Mouse (Mus musculus) stomach, embryonic 15.5 days (tissue): ENCODE results near the gene Gpsm1. TPM values are rescaled to one million over a fixed set of nuclear protein-coding genes. Genes with fewer than 3 reads are reported as not detected.

Experiments used
- ATAC-seq: fragments of 200-750 bp; cut with Nextera tagmentation; 2 replicates; pipeline ENCODE4 v1.8.0; 2017; ENCODE audit warnings: low read depth, moderate number of reproducible peaks, moderate TSS enrichment; ENCODE audit not compliant: insufficient read depth, low FRiP score
- H3K27ac ChIP-seq: fragments of 300-500 bp; sonication (generic); 2 replicates; pipeline ENCODE4 v1.5.1; 2015; ENCODE audit warnings: mild to moderate bottlenecking, inconsistent platforms
- H3K27me3 ChIP-seq: fragments of 300-500 bp; sonication (generic); replicated peaks from 2 replicates; pipeline ENCODE4 v1.6.1; 2015; ENCODE audit warnings: inconsistent platforms
- H3K36me3 ChIP-seq: fragments of 300-500 bp; sonication (generic); 2 replicates; pipeline ENCODE4 v1.6.1; 2015; ENCODE audit warnings: inconsistent platforms
- H3K4me1 ChIP-seq: fragments of 300-500 bp; sonication (generic); 2 replicates; pipeline ENCODE4 v1.6.1; 2015; ENCODE audit warnings: inconsistent platforms
- H3K4me2 ChIP-seq: fragments of 300-500 bp; sonication (generic); 2 replicates; pipeline ENCODE4 v1.6.1; 2015; ENCODE audit warnings: mild to moderate bottlenecking, inconsistent platforms
- H3K4me3 ChIP-seq: fragments of 300-500 bp; sonication (generic); replicated peaks from 2 replicates; pipeline ENCODE4 v1.5.1; 2015; ENCODE audit warnings: inconsistent platforms
- H3K9ac ChIP-seq: fragments of 300-500 bp; sonication (generic); 2 replicates; pipeline ENCODE4 v1.6.1; 2015; ENCODE audit warnings: inconsistent platforms
- H3K9me3 ChIP-seq: fragments of 300-500 bp; sonication (generic); 2 replicates; pipeline ENCODE4 v1.6.1; 2016; ENCODE audit warnings: inconsistent platforms
- WGBS: fragments of 180-500 bp; shearing (Covaris S2); methylation state at CpG from one replicate; pipeline ENCODE4 v1.1.7; 2015; 5-methylcytosine and 5-hydroxymethylcytosine counted together
- polyA plus RNA-seq: library from polyadenylated mRNA; unstranded; fragments of >200 nt; fragmentation: Nextera tagmentation; extraction: Ambion mirVana; gene quantifications from 2 replicates; pipeline ENCODE4 v1.2.1, GENCODE M21; 2015

Gene Gpsm1
- polyA plus RNA-seq = 34.6 and 35.8 TPM in 2 replicates

DNA sequence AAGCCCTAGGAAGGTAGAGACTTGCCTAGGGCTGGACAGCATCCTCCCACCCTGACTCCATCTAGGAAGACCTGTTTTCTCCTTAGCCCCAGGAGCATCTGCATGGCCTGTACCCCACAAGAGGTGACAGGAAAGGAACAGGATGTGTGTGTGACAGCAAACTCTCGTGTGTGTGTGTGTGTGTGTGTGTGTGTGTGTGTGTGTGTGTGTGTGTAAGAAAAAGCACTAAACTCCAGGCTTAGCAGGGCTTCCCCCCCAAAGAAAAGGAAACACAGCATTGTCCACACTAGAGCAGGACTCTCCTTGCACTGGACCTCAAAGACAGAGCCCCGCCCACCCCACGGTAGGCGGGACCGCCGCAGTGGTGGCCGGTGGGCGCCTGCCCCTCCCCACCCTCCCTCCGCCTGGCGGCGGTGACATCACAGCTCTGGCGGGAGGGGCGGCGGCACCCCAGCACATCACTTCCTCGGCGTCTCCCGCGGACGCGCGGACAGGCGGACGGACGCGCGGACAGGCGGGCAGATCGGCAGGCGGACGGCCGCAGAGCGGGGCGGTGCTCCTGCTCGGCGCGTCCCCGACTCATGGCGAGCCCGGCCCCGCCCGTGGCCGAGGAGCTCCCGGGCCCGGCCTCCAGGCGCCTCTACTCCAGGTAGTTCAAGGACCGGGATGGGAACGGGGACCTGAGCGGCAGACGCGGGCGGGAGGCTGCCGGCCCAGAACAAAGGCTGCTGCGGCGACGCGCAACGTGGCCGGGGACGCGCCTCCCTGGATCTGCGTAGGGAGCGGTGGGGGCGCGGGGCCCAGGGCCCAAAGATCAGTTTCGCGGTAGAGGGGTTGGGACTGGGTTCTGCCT is at the start of gene Gpsm1:
Gene Gpsm1 (plus strand): TSS at position 444 of the 853 bp plus-strand sequence.
- under 1% methylated on average over 60 of the region's 66 CpGs for WGBS
- ATAC-seq = peak; percentile 75
- Histone ChIP-seq H3K4me2 (peak within 1 kb of the TSS; percentile 83), H3K27ac (peak within 1 kb of the TSS; percentile 96), H3K27me3 (no peaks in the 10 kb centered on the region), H3K9me3 (no peaks in the 10 kb centered on the region), H3K4me3 (peak within 1 kb of the TSS; percentile 88), H3K4me1 (peaks cover 36% of the 10 kb centered on the region), H3K36me3 (no peaks in the 10 kb centered on the region), H3K9ac (peak within 1 kb of the TSS; percentile 84)

DNA sequence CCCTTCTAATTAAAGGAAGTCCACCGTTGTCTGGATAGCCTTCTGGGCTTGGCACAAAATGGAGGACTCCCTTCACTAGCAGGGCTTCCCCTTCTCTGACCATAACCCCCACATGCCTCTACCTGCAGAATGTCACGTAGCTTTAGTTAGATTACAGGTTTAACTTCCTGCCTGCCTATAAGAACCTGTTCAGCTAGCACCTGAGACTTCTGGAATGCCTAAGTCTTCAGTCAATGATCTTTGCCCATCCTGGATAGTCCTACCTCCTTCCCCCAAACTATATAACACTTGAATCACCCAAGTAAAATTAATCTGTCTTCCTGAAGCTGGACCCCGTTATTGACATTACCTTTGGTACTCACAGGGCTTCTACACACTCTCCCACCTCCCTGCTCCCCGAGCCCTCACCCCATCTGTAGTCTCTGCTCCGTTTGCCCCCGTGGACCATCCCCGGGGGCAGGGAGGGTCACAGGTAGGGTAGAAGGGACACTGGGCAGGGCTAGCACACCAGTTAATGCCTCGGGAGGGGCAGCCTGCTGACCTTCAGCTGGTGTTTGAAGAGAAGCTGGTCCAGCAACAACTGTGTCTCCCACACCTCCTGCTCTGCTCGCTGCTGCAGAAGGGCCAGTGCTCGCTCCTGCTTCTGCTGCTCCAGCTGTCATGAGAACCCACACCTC is 49.1 kb upstream of the Gpsm1 start:
- WGBS = 65% methylated on average over 10 of the region's 10 CpGs
- Histone ChIP-seq H3K27me3 (no peaks in the 10 kb centered on the region), H3K9me3 (no peaks in the 10 kb centered on the region), H3K4me3 (no peak overlapping the region), H3K9ac (no peak overlapping the region), H3K36me3 (no peaks in the 10 kb centered on the region), H3K4me1 (no peaks in the 10 kb centered on the region), H3K27ac (no peak overlapping the region), H3K4me2 (no peak overlapping the region)
- no peak; the same call in 1 of the 2 replicates for ATAC-seq

DNA sequence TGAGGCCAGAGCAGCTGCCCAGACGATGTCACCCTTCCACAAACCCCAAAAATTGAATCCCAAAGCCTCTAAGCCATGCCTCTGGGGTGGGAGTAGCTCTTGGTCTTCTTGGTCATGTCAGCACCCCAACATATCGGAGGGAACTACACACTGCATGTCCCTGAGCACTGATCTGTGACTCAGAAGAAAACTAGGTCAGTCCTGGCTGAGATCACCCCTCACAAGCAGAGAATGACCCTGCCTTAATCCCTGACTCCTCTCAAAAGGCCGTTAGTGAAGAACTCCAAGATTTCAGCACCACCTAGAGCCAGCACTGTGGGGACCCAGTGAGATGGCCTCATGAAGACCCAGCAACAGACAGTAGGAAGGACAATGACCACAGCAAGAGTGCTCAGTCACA is 47.1 kb upstream of the Gpsm1 start:
- no peak for ATAC-seq
- H3K4me1 ChIP-seq = no peaks in the 10 kb centered on the region
- WGBS = 60% methylated on average over 3 of the region's 3 CpGs

DNA sequence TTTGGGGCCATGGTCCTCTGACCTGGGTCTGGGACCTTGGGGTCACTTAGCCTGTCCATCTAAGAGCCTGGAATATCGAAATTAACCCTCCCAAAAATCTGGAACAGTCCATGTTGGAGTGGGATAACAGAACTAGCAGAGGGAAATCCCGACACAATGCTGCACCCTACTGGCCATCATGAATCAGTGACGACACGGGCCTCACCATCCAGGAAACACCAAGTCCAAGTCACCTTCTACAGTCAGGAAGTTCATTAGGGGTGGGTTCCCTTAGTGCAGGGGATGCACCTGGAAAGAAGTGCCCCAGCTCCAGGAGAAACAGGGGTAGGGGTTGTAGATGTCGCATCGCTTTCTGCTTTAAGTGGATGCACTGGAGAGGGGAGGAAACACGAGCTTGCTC is 41.7 kb upstream of the Gpsm1 start:
- peak; percentile 50; the same call in 1 of the 2 replicates for ATAC-seq
- WGBS = 24% methylated on average over 7 of the region's 7 CpGs

More for the DNA sequence above, 47.1 kb upstream of the Gpsm1 start:
- Histone ChIP-seq H3K9ac (no peak overlapping the region), H3K4me3 (no peak overlapping the region), H3K9me3 (no peaks in the 10 kb centered on the region), H3K27me3 (no peaks in the 10 kb centered on the region), H3K27ac (no peak overlapping the region), H3K4me2 (no peak overlapping the region), H3K36me3 (no peaks in the 10 kb centered on the region)

DNA sequence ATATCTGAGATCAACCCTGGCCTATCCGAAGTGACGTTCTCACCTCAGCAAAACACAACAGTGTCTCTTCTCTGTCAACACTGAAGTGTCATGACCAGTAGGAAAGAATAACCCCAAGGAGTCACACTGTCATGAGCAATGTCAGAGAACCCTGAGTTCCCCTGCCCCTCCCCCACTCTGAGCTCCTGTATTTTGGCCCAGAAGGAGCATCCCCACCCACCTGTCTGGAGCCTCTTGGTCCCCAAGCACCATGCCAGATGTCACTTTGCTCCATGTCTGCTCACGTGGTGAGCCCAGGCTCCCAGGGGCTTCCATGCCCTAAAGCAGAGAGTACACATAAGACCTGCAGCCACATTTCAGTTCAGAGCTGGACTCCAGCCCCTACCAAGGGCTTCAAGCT is 35.6 kb upstream of the Gpsm1 start:
- Histone ChIP-seq H3K9me3 (no peaks in the 10 kb centered on the region), H3K9ac (no peak overlapping the region), H3K27ac (no peak overlapping the region), H3K4me3 (no peak overlapping the region), H3K36me3 (no peaks in the 10 kb centered on the region), H3K27me3 (no peaks in the 10 kb centered on the region), H3K4me2 (no peak overlapping the region), H3K4me1 (no peaks in the 10 kb centered on the region)
- WGBS = 75% methylated on average over 3 of the region's 3 CpGs
- ATAC-seq = no peak

More for the DNA sequence above, 41.7 kb upstream of the Gpsm1 start:
- H3K9ac ChIP-seq = no peak overlapping the region
- no peak overlapping the region for H3K27ac ChIP-seq
- no peaks in the 10 kb centered on the region for H3K9me3 ChIP-seq
- no peaks in the 10 kb centered on the region for H3K27me3 ChIP-seq
- no peaks in the 10 kb centered on the region for H3K36me3 ChIP-seq
- H3K4me3 ChIP-seq = no peak overlapping the region
- H3K4me1 ChIP-seq = no peaks in the 10 kb centered on the region
- H3K4me2 ChIP-seq = no peak overlapping the region

DNA sequence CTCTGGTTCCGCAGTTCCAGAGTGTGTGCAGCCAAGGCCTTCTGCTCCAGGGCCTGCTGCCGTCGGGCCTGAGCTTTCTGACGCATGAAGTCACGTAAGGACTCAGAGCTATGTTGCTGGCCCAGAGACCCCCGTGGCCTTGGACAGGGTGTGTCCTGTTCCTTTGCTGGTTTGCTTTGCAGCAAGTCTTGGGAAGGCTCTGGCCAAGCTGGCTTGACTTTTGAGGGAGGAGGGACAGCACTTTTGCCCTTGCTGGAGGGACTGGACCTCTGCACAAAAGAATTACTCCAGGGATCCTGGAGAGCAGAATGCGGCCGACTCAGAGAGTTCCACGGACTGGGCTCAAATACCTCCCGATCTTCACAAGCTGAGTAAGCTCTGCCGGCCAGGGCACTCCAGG is 34.7 kb upstream of the Gpsm1 start:
- 81% methylated on average over 11 of the region's 11 CpGs for WGBS
- Histone ChIP-seq H3K4me1 (no peaks in the 10 kb centered on the region), H3K9ac (no peak overlapping the region), H3K27ac (no peak overlapping the region), H3K4me2 (no peak overlapping the region), H3K4me3 (no peak overlapping the region), H3K27me3 (no peaks in the 10 kb centered on the region), H3K9me3 (no peaks in the 10 kb centered on the region), H3K36me3 (no peaks in the 10 kb centered on the region)
- no peak for ATAC-seq

DNA sequence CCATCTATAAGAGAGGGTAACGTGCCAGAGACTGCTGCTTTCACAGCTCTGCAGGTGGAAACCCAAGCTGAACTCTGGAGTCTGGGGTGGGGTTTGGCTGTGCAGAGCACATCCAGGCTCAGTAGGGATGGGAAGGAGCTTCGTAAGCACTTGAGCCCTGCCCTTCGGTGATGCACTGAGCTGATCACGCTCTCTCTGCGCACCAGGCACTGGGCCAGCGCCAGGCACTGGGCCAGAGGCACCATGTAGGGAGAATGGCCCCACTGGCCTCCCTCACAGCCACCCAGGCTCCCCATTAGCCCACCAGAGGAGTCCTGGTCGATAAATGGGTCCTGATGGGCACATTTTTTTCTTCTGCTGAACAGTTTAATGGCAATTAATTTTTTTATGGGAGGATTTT is 29.5 kb upstream of the Gpsm1 start:
- Histone ChIP-seq H3K4me2 (no peak overlapping the region), H3K9ac (no peak overlapping the region), H3K9me3 (no peaks in the 10 kb centered on the region), H3K4me3 (no peak overlapping the region), H3K36me3 (no peaks in the 10 kb centered on the region), H3K4me1 (no peaks in the 10 kb centered on the region), H3K27ac (no peak overlapping the region), H3K27me3 (no peaks in the 10 kb centered on the region)
- 47% methylated on average over 7 of the region's 7 CpGs for WGBS
- no peak for ATAC-seq

DNA sequence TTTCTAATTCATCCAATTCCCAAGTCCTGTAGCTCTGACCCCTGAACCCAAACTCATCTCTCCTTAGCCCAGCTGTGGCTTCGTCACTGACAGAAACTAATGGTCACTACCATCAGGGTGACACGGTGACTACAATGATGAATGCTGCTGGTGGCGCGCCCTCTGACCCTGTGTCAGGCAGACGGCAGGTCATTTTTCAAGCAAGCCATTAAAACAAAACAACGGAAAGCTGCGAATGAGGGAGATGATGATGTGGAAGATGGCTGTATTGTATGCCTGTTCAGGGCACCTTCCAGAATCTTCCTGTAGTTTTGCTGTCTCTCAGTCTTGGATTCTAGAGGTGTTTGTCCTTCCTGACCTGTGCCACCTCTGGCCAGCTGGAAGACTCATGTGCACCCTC is 28.9 kb upstream of the Gpsm1 start:
- no peaks in the 10 kb centered on the region for H3K36me3 ChIP-seq
- H3K4me1 ChIP-seq = no peaks in the 10 kb centered on the region
- H3K9me3 ChIP-seq = no peaks in the 10 kb centered on the region
- H3K9ac ChIP-seq = no peak overlapping the region
- ATAC-seq = no peak
- no peaks in the 10 kb centered on the region for H3K27me3 ChIP-seq
- H3K4me3 ChIP-seq = no peak overlapping the region
- H3K27ac ChIP-seq = no peak overlapping the region
- H3K4me2 ChIP-seq = no peak overlapping the region
- 36% methylated on average over 7 of the region's 7 CpGs for WGBS

DNA sequence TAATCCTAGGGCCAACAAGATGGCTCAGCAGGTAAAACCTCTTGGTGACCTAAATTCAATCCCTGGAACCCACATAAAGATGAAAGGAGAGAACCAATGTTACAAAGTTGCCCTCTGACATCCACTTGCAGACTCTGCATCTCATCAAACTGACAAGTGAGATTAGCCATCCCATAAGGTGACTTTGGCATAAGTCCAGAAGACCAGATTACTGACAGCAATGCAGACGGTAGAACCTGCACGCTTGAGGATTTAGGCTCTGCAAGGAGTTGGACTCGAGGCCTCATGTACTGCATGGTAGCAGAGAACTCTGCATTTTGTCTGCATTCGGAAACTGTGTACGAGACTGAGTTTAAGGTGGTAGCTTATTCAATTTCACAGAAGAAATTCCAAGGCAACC is 25.2 kb upstream of the Gpsm1 start:
- no peaks in the 10 kb centered on the region for H3K9me3 ChIP-seq
- no peak overlapping the region for H3K4me2 ChIP-seq
- no peaks in the 10 kb centered on the region for H3K27me3 ChIP-seq
- WGBS = 65% methylated on average over 5 of the region's 5 CpGs
- no peak overlapping the region for H3K4me3 ChIP-seq
- H3K9ac ChIP-seq = no peak overlapping the region
- no peaks in the 10 kb centered on the region for H3K36me3 ChIP-seq
- no peak overlapping the region for H3K27ac ChIP-seq
- no peak for ATAC-seq
- H3K4me1 ChIP-seq = no peaks in the 10 kb centered on the region

DNA sequence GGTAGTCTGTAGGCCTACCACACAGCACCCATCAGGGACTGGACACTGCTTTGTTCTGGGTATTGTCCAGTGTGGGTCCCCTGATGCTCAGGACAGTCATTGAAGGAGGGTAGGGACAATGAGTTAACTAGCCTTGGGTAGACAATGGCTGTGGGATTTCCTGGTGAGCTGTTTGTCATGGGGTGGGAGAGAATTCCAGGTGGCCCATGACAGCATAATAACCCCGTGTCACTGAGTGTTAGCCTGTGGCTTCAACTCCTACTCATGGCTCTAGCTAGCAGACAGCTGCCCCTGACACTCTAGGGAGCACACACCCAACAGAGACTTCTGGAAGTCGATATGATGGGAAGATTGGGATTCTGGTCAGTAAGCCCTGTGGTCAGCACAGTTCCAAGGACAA is 20.9 kb upstream of the Gpsm1 start, which contains the start of gene Ccdc187:
Gene Ccdc187 (minus strand): TSS at position 101 of the 400 bp plus-strand sequence.
- 84% methylated on average over 2 of the region's 2 CpGs for WGBS
- no peak within 1 kb of the TSS for H3K4me2 ChIP-seq

DNA sequence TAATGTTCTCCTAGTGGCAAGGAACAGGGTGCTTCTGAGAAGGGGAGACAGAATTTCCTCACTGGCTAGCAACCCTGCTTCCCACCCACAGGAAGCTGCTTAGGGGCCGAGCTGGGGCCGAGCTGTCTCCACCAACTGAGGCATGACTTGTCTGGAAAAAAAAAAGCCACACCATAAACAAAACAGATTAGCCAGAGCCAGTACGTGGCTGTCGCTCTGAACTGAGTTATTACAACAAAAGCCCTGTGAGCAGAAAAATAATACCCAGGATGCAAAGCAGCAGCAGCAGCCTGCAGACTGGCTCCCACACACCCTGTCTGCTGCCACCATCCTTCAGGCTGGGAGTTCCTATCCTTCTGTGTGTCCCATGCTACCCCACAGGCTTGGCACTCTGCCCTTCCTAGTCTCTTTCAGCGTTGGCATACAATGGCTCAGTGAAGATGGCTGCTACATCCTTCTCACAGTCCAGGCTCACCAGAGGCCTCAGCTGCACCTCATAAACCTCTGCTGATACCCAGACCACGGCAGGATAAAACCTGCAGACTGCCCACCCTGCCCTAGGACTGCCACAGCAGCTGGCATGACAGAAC is 18.6 kb upstream of the Gpsm1 start:
- no peak overlapping the region for H3K9ac ChIP-seq
- H3K36me3 ChIP-seq = no peaks in the 10 kb centered on the region
- H3K4me1 ChIP-seq = peaks cover 34% of the 10 kb centered on the region
- no peak overlapping the region for H3K4me3 ChIP-seq
- WGBS = 25% methylated on average over 6 of the region's 6 CpGs
- ATAC-seq = no peak
- H3K9me3 ChIP-seq = no peaks in the 10 kb centered on the region
- peak overlapping the region; percentile 74 for H3K27ac ChIP-seq
- no peaks in the 10 kb centered on the region for H3K27me3 ChIP-seq
- no peak overlapping the region for H3K4me2 ChIP-seq

More for the DNA sequence above, 20.9 kb upstream of the Gpsm1 start, which contains the start of gene Ccdc187:
- Histone ChIP-seq H3K4me3 (no peak within 1 kb of the TSS), H3K27ac (no peak within 1 kb of the TSS), H3K9ac (no peak within 1 kb of the TSS), H3K9me3 (no peaks in the 10 kb centered on the region), H3K27me3 (no peaks in the 10 kb centered on the region), H3K36me3 (no peaks in the 10 kb centered on the region), H3K4me1 (peaks cover 16% of the 10 kb centered on the region)
- ATAC-seq = no peak
